Mouse (Mus musculus) cerebellum, adult 2 months (tissue): ENCODE results near the gene Srm. TPM values are rescaled to one million over a fixed set of nuclear protein-coding genes. Genes with fewer than 3 reads are reported as not detected.

ENCODE experiments used
- DNase-seq, 2 experiments: peaks; one replicate each; pipeline ENCODE4 v3.0.0; 2021
- H3K27ac ChIP-seq: fragments of 200-500 bp; 2 replicates; pipeline ENCODE4 v1.5.1; 2012; ENCODE audit warnings: low read length, control low read depth, inconsistent platforms; ENCODE audit not compliant: insufficient read depth
- H3K27me3 ChIP-seq: fragments of 200-500 bp; 2 replicates; pipeline ENCODE4 v1.6.1; 2012; ENCODE audit warnings: inconsistent platforms, mild to moderate bottlenecking, low read length, moderate library complexity; ENCODE audit not compliant: control insufficient read depth, insufficient read depth
- H3K4me1 ChIP-seq: fragments of 200-500 bp; 2 replicates; pipeline ENCODE4 v1.6.1; 2011; ENCODE audit warnings: low read length; ENCODE audit not compliant: control insufficient read depth, insufficient read depth
- H3K4me3 ChIP-seq: fragments of 200-500 bp; replicated peaks from 2 replicates; pipeline ENCODE3; 2011; ENCODE audit warnings: mild to moderate bottlenecking, low read depth, low read length, control low read depth; ENCODE audit not compliant: insufficient read depth
- CTCF ChIP-seq: fragments of 200-500 bp; IDR thresholded peaks from 2 replicates; pipeline ENCODE4 v1.5.1; 2011; ENCODE audit warnings: low read depth, mild to moderate bottlenecking, control low read depth, low read length, moderate library complexity, borderline replicate concordance; ENCODE audit not compliant: insufficient read depth
- POLR2A ChIP-seq: fragments of 200-500 bp; IDR thresholded peaks from 2 replicates; pipeline ENCODE4 v1.6.1; 2011; ENCODE audit warnings: low read length, control low read depth, borderline replicate concordance; ENCODE audit not compliant: insufficient read depth
- WGBS: fragments of 180-500 bp; shearing (Covaris S2); methylation state at CpG from one replicate; pipeline ENCODE4 v1.1.7; 2018; 5-methylcytosine and 5-hydroxymethylcytosine counted together
- polyA plus RNA-seq: library from polyadenylated mRNA; depleted of rRNA; stranded (reverse); fragments of >200 nt; gene quantifications from 2 replicates; pipeline ENCODE4 v1.2.3, GENCODE M21; 2012; rRNA removed

Gene Srm
- polyA plus RNA-seq, 1 experiment = 75.8 TPM

DNA sequence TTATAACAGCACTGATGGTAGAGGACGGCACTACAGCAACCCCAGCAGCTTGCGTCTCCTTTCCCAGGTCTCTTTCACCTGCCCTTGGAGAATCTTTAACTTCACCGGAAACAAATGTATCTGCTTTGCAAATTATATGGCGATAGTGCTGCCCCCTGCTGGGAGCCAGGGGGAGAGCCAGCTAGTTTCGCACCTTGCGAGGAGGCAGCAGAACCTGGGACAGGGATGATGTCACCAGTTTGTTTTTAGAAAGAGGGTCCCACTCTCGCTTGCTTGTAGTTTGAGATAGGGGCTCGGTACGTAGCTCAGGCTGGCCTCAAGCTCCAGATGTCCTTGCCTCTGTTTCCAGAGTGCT lies 52.8 kb downstream of the Srm start:
- no peaks in the 10 kb centered on the region; the same call in 1 of the 2 replicates for H3K4me1 ChIP-seq
- no peak overlapping the region for H3K27ac ChIP-seq
- H3K27me3 ChIP-seq = no peaks in the 10 kb centered on the region
- peak; percentile 61 to 72 for DNase-seq
- 15% methylated on average over 9 of the region's 9 CpGs for WGBS
- peak overlapping the region; percentile 23 for H3K4me3 ChIP-seq
- TF ChIP-seq POLR2A = no peak
- peak; percentile 70; the same call in 1 of the 2 replicates for TF ChIP-seq CTCF

Other genes starting within 250 kb of the Srm start
- gene Ubiad1, start 146.7 kb upstream of the Srm start, polyA plus RNA-seq = 11.2 and 12.9 TPM in 2 replicates
- 36.3 and 42.7 TPM in 2 replicates for gene Mtor, start 142.9 kb upstream of the Srm start, polyA plus RNA-seq
- 0.10 and 0.13 TPM in 2 replicates for gene Angptl7, start 91.0 kb upstream of the Srm start, polyA plus RNA-seq
- 47.1 and 52.9 TPM in 2 replicates for gene Exosc10, start 33.1 kb upstream of the Srm start, polyA plus RNA-seq
- 0.82 and 1.9 TPM in 2 replicates for gene Masp2, start 11.1 kb downstream of the Srm start, polyA plus RNA-seq
- gene Tardbp, start 35.5 kb downstream of the Srm start, polyA plus RNA-seq = 276 and 338 TPM in 2 replicates
- 0.10 and 0.11 TPM in 2 replicates for gene Gm572, start 51.8 kb downstream of the Srm start, polyA plus RNA-seq
- 1.4 and 1.5 TPM in 2 replicates for gene Casz1, start 212.9 kb downstream of the Srm start, polyA plus RNA-seq